ENCODE assay signal across 8 mouse cellular contexts in the genomic region with DNA sequence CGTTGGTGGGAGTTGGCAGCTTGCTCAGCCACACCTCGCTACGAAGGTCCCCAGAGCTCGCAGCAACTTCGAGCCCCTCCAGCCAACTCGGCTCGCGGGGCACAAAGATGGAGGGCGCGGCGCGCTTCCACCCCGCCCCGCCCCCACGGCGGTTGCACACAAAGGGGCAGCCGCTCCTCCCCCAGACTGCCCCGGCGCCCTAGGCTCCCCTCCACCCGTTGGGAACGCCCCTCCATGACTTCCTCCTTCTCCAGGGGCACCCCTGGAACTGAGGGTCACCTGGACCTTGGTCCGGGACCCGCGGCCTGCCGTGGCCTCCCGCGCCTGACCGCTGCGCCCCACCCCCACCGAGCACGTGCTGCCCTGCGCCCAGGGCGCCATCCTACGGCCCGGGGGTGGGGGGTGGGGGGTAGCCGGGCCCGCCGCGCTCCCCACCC. TPM values are rescaled to one million over a fixed set of nuclear protein-coding genes. Genes with fewer than 3 reads are reported as not detected.
DNase-seq lines count a peak whose midpoint lies in the region; ATAC-seq and TF ChIP-seq lines count a peak whose summit lies in the region.

No protein-coding gene starts in this region.

- H3K27ac ChIP-seq in heart, embryonic 12.5 days (ENCODE audit: poor library complexity, severe bottlenecking), result peak overlapping the region; percentile 95
- peak overlapping the region; percentile 41; the same call in 1 of the 2 replicates for H3K27ac ChIP-seq in embryonic fibroblast, embryonic 13.5 days (ENCODE audit: insufficient read depth, low read length)
- no peak overlapping the region for H3K27ac ChIP-seq in kidney, adult 2 months (ENCODE audit: insufficient read depth, low read depth, low read length)

- peaks cover 43% of the 10 kb centered on the region for H3K4me1 ChIP-seq in heart, embryonic 12.5 days (replicated peaks)
- peaks cover 2% of the 10 kb centered on the region for H3K4me1 ChIP-seq in embryonic fibroblast, embryonic 13.5 days (ENCODE audit: control insufficient read depth, insufficient read depth, low read length)
- peaks cover 4% of the 10 kb centered on the region; the same call in 1 of the 2 replicates for H3K4me1 ChIP-seq in kidney, adult 2 months (ENCODE audit: control insufficient read depth, insufficient read depth, low read length)

- H3K4me2 ChIP-seq in heart, embryonic 12.5 days, result peak overlapping the region; percentile 96

- H3K27me3 ChIP-seq in heart, embryonic 12.5 days (replicated peaks), result no peaks in the 10 kb centered on the region
- no peaks in the 10 kb centered on the region for H3K27me3 ChIP-seq in kidney, adult 2 months (replicated peaks; ENCODE audit: control insufficient read depth, insufficient read depth, low read length)

- H3K4me3 ChIP-seq in heart, embryonic 12.5 days, result peak overlapping the region; percentile 78
- H3K4me3 ChIP-seq in embryonic fibroblast, embryonic 13.5 days (ENCODE audit: insufficient read depth, low read length), result no peak overlapping the region
- H3K4me3 ChIP-seq in kidney, adult 2 months (ENCODE audit: insufficient read depth, low read depth, low read length), result peak overlapping the region; percentile 38

- ATAC-seq in heart, embryonic 12.5 days (ENCODE audit: insufficient number of reproducible peaks, low FRiP score), result peak; percentile 56
- no peak for ATAC-seq in frontal cortex, adult (ENCODE audit: low TSS enrichment)

- peak overlapping the region; percentile 81 for H3K9ac ChIP-seq in heart, embryonic 12.5 days

- TF ChIP-seq POLR2A in embryonic fibroblast, embryonic 13.5 days (IDR thresholded peaks at IDR 0.05; ENCODE audit: low read depth, low read length), result 0 out of 2 replicates have a peak, but pooled peaks have one; percentile 4
- TF ChIP-seq POLR2A in kidney, adult 2 months (IDR thresholded peaks at IDR 0.05; ENCODE audit: low read depth, low read length), result no peak

- WGBS in heart, embryonic 12.5 days, result 2% methylated on average over 35 of the region's 39 CpGs
- 10% methylated on average over 39 of the region's 39 CpGs for WGBS in kidney, adult 2 months

- DNase-seq in heart, adult 18-20 months, result no peak
- DNase-seq in kidney, adult 2 months, result peak; percentile 24
- DNase-seq in lung, postnatal 14 days, result peak; percentile 41
- peak; percentile 88 for DNase-seq in retina, postnatal 1 day
- no peak for DNase-seq in frontal cortex, adult 2 months (ENCODE audit: extremely low spot score in 1 of 2, low spot score in 1 of 2)

- no peaks in the 10 kb centered on the region for H3K9me3 ChIP-seq in heart, embryonic 12.5 days (replicated peaks)

- no peaks in the 10 kb centered on the region for H3K36me3 ChIP-seq in heart, embryonic 12.5 days
- H3K36me3 ChIP-seq in kidney, adult 2 months (ENCODE audit: control insufficient read depth, insufficient read depth, low read length), result no peaks in the 10 kb centered on the region

- no peak for TF ChIP-seq CTCF in embryonic fibroblast, embryonic 13.5 days (IDR thresholded peaks at IDR 0.05; ENCODE audit: borderline replicate concordance, insufficient read depth, low read length)
- TF ChIP-seq CTCF in kidney, adult 2 months (conservative IDR thresholded peaks at IDR 0.05; ENCODE audit: insufficient read depth, insufficient read length, low read depth, low read length), result no peak

RNA-seq across cellular contexts. Expression of a gene that starts 1.2 kb away (rescaled TPM):
- 188 and 194 TPM in 2 replicates for polyA plus RNA-seq in heart, embryonic 12.5 days (2016; fragmentation: Nextera tagmentation; extraction: Ambion mirVana)
- total RNA-seq in heart, adult 18-20 months (2021), result 10 to 100 TPM; 47.3 to 52.7 TPM
- 207 and 393 TPM in 2 replicates for polyA plus RNA-seq in embryonic fibroblast, embryonic 13.5 days (2011; ENCODE audit: insufficient read length, low read depth, missing spikeins)
- polyA plus RNA-seq in kidney, adult 2 months (2012; rRNA removed), result 37.4 and 38.9 TPM in 2 replicates
- 66.0 and 78.8 TPM in 2 replicates for polyA plus RNA-seq in frontal cortex, adult 2 months (2012; rRNA removed)

RNA-seq across cellular contexts. Expression of a gene that starts 10.5 kb away (rescaled TPM):
- polyA plus RNA-seq in heart, embryonic 12.5 days (2016; fragmentation: Nextera tagmentation; extraction: Ambion mirVana), result 13.2 and 14.9 TPM in 2 replicates
- total RNA-seq in heart, adult 18-20 months (2021), result 10 to 100 TPM in 1 of 2 experiments, 1 to 10 TPM in 1; 9.3 to 10.6 TPM
- polyA plus RNA-seq in embryonic fibroblast, embryonic 13.5 days (2011; ENCODE audit: insufficient read length, low read depth, missing spikeins), result 15.6 and 30.9 TPM in 2 replicates
- 41.7 and 55.7 TPM in 2 replicates for polyA plus RNA-seq in kidney, adult 2 months (2012; rRNA removed)
- polyA plus RNA-seq in frontal cortex, adult 2 months (2012; rRNA removed), result 83.9 and 84.2 TPM in 2 replicates

RNA-seq across cellular contexts. Expression of a gene that starts 33.9 kb away (rescaled TPM):
- 0.08 and 0.10 TPM in 2 replicates for polyA plus RNA-seq in heart, embryonic 12.5 days (2016; fragmentation: Nextera tagmentation; extraction: Ambion mirVana)
- under 1 TPM; 0.15 to 0.18 TPM for total RNA-seq in heart, adult 18-20 months (2021)
- polyA plus RNA-seq in embryonic fibroblast, embryonic 13.5 days (2011; ENCODE audit: insufficient read length, low read depth, missing spikeins), result not detected in 2 replicates
- 0.02 and 0.03 TPM in 2 replicates for polyA plus RNA-seq in kidney, adult 2 months (2012; rRNA removed)
- polyA plus RNA-seq in frontal cortex, adult 2 months (2012; rRNA removed), result 39.8 and 50.2 TPM in 2 replicates

Comparison
In these comparisons a context has a peak if more than half of its experiments do, and no peak if none do; other contexts are left out.
1. DNase-seq: peak in kidney, adult 2 months (single experiment), lung, postnatal 14 days (single experiment) and retina, postnatal 1 day (single experiment); none in heart, adult 18-20 months (0 of 2) and frontal cortex, adult 2 months (0 of 2).
2. RNA of a gene that starts 33.9 kb away (polyA plus RNA-seq): 39.8 to 50.2 TPM in frontal cortex, adult 2 months; 0.08 to 0.10 TPM in heart, embryonic 12.5 days, 0.02 to 0.03 TPM in kidney, adult 2 months and not detected in embryonic fibroblast, embryonic 13.5 days; every median in the first group is over 10 times any median in the second.